Mouse (Mus musculus) kidney, embryonic 15.5 days (tissue): ENCODE measurements around the gene Pik3ap1. TPM values are rescaled to one million over a fixed set of nuclear protein-coding genes. Genes with fewer than 3 reads are reported as not detected.

Experiments used
- ATAC-seq: fragments of 200-750 bp; cut with Nextera tagmentation; replicated peaks from 2 replicates; pipeline ENCODE4 v1.8.0; 2017; ENCODE audit warnings: moderate TSS enrichment; ENCODE audit not compliant: low FRiP score
- H3K27ac ChIP-seq: fragments of 300-500 bp; sonication (generic); 2 replicates; pipeline ENCODE4 v1.5.1; 2015; ENCODE audit warnings: mild to moderate bottlenecking, inconsistent platforms
- H3K27me3 ChIP-seq: fragments of 300-500 bp; sonication (generic); 2 replicates; pipeline ENCODE4 v1.6.1; 2015; ENCODE audit warnings: inconsistent platforms
- H3K36me3 ChIP-seq: fragments of 300-500 bp; sonication (generic); 2 replicates; pipeline ENCODE4 v1.6.1; 2015; ENCODE audit warnings: inconsistent platforms
- H3K4me1 ChIP-seq: fragments of 300-500 bp; sonication (generic); 2 replicates; pipeline ENCODE4 v1.6.1; 2015; ENCODE audit warnings: inconsistent platforms
- H3K4me2 ChIP-seq: fragments of 300-500 bp; sonication (generic); 2 replicates; pipeline ENCODE4 v1.6.1; 2015; ENCODE audit warnings: moderate library complexity, mild to moderate bottlenecking, inconsistent platforms
- H3K4me3 ChIP-seq: fragments of 300-500 bp; sonication (generic); replicated peaks from 2 replicates; pipeline ENCODE4 v1.5.1; 2015; ENCODE audit warnings: mild to moderate bottlenecking, inconsistent platforms
- H3K9ac ChIP-seq: fragments of 300-500 bp; sonication (generic); 2 replicates; pipeline ENCODE4 v1.6.1; 2015; ENCODE audit warnings: mild to moderate bottlenecking, inconsistent platforms
- H3K9me3 ChIP-seq: fragments of 300-500 bp; sonication (generic); replicated peaks from 2 replicates; pipeline ENCODE4 v1.6.1; 2016; ENCODE audit warnings: inconsistent platforms
- WGBS: fragments of 180-500 bp; shearing (Covaris S2); methylation state at CpG from one replicate; pipeline ENCODE4 v1.1.7; 2015; ENCODE audit warnings: mixed read lengths; 5-methylcytosine and 5-hydroxymethylcytosine counted together
- polyA plus RNA-seq: library from polyadenylated mRNA; unstranded; fragments of >200 nt; fragmentation: Nextera tagmentation; extraction: Ambion mirVana; gene quantifications from 2 replicates; pipeline ENCODE4 v1.2.1, GENCODE M21; 2015

Pik3ap1 gene
- polyA plus RNA-seq, 1 experiment from 2014 or later, result 2.2 TPM

DNA sequence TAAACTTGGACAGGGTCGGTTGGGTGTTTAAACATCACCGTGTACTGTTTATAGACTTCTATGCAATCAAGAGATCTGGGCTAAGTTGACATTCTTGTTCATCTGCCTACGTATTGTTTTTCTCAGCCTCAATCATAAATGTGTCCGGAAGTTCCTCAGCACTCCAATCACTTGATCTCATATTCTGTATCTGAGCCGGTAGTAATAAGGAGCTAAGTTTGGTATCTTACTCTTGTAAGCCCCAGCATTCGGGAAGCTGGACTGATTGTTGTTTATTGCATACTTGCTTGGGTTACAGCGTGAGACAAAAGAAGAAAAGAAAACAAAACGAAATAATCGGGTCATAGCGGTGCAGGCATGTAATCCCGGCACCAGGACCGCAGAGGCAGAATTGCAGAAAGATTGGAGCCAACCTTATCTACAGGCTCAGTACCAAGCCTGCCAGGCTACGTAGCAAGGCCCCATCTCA lies 120.5 kb downstream of the Pik3ap1 start:
- no peaks in the 10 kb centered on the region for H3K9me3 ChIP-seq
- no peaks in the 10 kb centered on the region for H3K27me3 ChIP-seq
- peak overlapping the region; percentile 99 for H3K27ac ChIP-seq
- H3K4me2 ChIP-seq, result peak overlapping the region; percentile 67
- 0 out of 2 replicates have a peak, but pooled peaks cover 7% of the 10 kb centered on the region for H3K36me3 ChIP-seq
- peak overlapping the region; percentile 97 for H3K9ac ChIP-seq
- no peak for ATAC-seq
- peaks cover 28% of the 10 kb centered on the region for H3K4me1 ChIP-seq
- 28% methylated on average over 13 of the region's 13 CpGs for WGBS
- peak overlapping the region; percentile 80 for H3K4me3 ChIP-seq

DNA sequence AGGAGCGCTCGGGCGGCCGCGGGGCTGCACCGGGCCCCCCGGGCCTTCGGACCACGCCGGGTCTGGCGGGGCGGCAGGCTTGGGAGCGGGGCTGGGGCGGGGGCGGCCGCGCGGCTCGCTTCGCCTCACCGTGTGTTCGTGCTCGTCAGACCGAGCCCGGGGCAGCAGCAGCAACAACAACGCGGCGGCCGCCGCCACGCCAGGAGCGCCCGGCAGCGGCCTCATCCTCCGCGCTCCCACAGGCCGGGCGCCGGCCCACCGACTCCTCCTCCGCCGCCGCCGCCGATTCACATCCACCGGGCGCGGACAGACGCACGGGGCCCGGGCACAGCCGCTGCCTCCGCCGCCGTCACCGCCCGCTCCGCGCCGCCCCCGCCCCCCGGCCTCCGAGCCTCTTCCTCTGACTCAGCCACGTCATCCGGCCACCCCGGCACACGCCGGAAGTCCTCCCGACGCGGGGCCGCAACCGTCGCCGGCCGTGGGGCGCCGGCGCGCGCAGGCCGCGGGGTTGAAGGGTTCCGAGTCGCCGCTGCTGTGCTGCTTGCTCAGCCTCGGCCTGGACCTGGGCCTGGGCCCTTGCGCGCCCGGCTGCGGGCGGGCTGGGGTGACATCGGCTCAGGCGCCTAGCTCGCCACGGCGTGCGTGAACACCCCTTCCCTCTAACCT lies 121.1 kb downstream of the Pik3ap1 start, which contains the start of gene Tm9sf3:
Tm9sf3 (minus strand) TSS at position 368 of the 666 bp plus-strand sequence.
- H3K9me3 ChIP-seq, result no peaks in the 10 kb centered on the region
- peaks cover 28% of the 10 kb centered on the region for H3K4me1 ChIP-seq
- peak within 1 kb of the TSS; percentile 97 for H3K9ac ChIP-seq
- H3K4me2 ChIP-seq, result peak within 1 kb of the TSS; percentile 67
- peak; percentile 91 for ATAC-seq
- 0 out of 2 replicates have a peak, but pooled peaks cover 7% of the 10 kb centered on the region for H3K36me3 ChIP-seq
- peak within 1 kb of the TSS; percentile 80 for H3K4me3 ChIP-seq
- H3K27me3 ChIP-seq, result no peaks in the 10 kb centered on the region
- under 1% methylated on average over 69 of the region's 98 CpGs for WGBS
- peak within 1 kb of the TSS; percentile 99 for H3K27ac ChIP-seq

DNA sequence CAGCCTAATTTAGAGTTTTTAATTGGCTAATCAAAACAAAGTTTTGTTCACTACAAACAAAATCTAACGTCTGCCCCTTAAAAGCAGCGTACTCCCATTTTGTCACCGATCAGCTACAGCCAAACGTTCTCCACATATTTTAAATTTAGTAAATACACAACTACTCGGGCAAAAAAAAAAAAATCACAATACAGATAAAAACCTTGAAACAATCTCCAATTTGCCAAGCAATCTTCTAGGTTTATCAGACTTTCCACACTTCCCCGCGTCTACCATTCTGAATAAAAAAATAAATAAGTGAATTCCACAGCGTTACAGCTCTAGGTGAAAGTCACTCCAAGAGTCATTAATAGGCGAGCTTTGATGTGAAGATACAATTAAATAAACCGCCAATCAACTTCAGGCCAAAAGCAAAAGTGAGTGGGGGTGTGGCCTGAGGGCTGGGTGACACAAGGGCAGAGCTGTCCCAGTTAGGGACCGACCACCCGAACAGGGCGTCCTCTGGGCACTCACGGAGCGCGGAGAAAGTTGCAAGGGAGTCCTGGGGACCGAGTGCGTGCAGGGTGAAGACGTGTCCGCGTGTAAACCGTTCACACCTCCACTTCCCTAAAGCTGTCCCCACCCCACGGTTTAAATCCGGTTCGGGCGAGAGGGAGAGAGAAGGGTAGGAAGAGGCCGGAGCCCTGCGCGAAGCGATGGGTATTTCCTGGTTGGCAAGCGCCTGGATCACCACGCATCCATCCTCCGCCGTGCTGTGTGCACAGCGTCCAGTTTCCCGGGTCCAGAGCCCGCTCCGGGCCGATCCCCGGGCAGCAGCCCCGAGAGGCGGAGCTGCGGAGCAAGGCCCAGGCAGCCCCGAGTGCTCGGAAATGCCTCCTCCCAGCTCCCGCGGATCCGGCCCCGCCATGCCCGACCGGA lies 121.9 kb downstream of the Pik3ap1 start:
- H3K36me3 ChIP-seq, result 0 out of 2 replicates have a peak, but pooled peaks cover 7% of the 10 kb centered on the region
- H3K9me3 ChIP-seq, result no peaks in the 10 kb centered on the region
- no peaks in the 10 kb centered on the region for H3K27me3 ChIP-seq
- H3K9ac ChIP-seq, result peak overlapping the region; percentile 97
- H3K4me2 ChIP-seq, result peak overlapping the region; percentile 67
- peak; percentile 88 for ATAC-seq
- WGBS, result 4% methylated on average over 51 of the region's 51 CpGs
- H3K4me3 ChIP-seq, result peak overlapping the region; percentile 80
- H3K4me1 ChIP-seq, result peaks cover 28% of the 10 kb centered on the region
- peak overlapping the region; percentile 99 for H3K27ac ChIP-seq

DNA sequence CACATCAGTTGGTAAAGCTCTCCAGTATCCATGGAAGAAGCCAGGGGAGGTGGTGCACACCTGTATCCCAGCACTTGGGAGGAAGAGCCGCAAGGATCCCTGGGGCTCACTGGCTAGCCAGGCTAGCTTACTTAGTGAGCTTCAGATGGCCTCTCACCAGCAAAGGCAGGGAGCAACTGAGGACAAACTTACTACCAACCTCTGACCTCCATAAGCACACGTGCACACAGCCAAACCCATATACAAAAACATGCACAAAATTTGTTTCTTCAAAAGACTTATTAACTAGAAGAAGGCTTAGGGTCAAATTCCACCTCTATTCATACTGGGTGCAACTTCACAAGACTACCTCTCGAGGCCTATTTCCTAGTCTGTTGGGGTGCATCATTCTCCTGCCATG lies 124.2 kb downstream of the Pik3ap1 start:
- 0 out of 2 replicates have a peak overlapping the region, but pooled peaks have one; percentile 14 for H3K4me2 ChIP-seq
- no peaks in the 10 kb centered on the region for H3K9me3 ChIP-seq
- no peaks in the 10 kb centered on the region for H3K27me3 ChIP-seq
- ATAC-seq, result no peak
- H3K4me3 ChIP-seq, result no peak overlapping the region
- 0 out of 2 replicates have a peak overlapping the region, but pooled peaks have one; percentile 3 for H3K27ac ChIP-seq
- H3K9ac ChIP-seq, result no peak overlapping the region
- H3K4me1 ChIP-seq, result peaks cover 31% of the 10 kb centered on the region
- H3K36me3 ChIP-seq, result 0 out of 2 replicates have a peak, but pooled peaks cover 11% of the 10 kb centered on the region
- WGBS, result 73% methylated on average over 3 of the region's 3 CpGs

DNA sequence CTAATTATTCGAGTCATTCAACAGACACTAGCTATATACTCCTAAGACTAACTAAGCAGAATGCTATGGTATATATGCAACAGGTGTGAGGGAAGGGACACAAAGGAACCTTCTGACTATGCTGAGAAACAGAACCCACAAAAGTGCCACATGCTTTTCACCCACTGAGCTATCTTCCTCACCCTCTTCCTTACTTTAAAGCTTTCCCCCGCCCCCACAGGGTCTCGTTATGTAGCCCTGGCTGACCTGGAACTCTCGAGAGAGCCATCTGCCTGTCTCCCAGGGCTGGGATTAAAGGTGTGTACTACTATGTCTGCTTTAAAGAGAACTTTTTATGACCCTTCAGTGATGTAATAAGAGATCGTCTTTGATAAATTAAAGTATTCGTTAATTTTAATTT lies 125.6 kb downstream of the Pik3ap1 start:
- no peak overlapping the region for H3K4me2 ChIP-seq
- no peak overlapping the region for H3K9ac ChIP-seq
- H3K27me3 ChIP-seq, result no peaks in the 10 kb centered on the region
- no peak overlapping the region for H3K4me3 ChIP-seq
- H3K27ac ChIP-seq, result no peak overlapping the region
- H3K36me3 ChIP-seq, result peaks cover 17% of the 10 kb centered on the region
- WGBS, result 66% methylated on average over 6 of the region's 6 CpGs
- ATAC-seq, result no peak
- H3K4me1 ChIP-seq, result peaks cover 27% of the 10 kb centered on the region
- no peaks in the 10 kb centered on the region for H3K9me3 ChIP-seq

DNA sequence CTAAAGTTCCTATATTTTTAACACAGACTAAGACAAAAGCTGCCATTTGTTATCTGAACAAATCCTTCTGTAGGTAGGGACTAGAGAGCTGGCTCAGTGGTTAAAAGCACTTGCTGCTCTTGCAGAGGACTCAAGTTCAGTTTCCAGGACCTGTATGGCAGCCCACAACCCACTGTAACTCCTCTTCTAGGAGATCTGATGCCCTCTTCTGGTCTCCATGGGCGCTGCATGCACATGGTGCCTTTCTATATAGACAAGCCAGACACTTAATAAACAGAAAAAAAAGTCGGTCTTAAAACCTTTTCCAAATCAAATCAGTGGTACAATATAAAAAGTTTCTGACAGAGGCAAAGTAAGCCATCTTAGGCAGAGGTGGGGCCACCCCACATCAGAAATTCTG lies 126.2 kb downstream of the Pik3ap1 start:
- peaks cover 21% of the 10 kb centered on the region for H3K36me3 ChIP-seq
- H3K4me3 ChIP-seq, result no peak overlapping the region
- H3K9ac ChIP-seq, result no peak overlapping the region
- no peak for ATAC-seq
- H3K4me1 ChIP-seq, result peaks cover 27% of the 10 kb centered on the region
- no peaks in the 10 kb centered on the region for H3K9me3 ChIP-seq
- H3K27ac ChIP-seq, result no peak overlapping the region
- H3K27me3 ChIP-seq, result no peaks in the 10 kb centered on the region
- 41% methylated on average over 2 of the region's 2 CpGs for WGBS
- no peak overlapping the region for H3K4me2 ChIP-seq

DNA sequence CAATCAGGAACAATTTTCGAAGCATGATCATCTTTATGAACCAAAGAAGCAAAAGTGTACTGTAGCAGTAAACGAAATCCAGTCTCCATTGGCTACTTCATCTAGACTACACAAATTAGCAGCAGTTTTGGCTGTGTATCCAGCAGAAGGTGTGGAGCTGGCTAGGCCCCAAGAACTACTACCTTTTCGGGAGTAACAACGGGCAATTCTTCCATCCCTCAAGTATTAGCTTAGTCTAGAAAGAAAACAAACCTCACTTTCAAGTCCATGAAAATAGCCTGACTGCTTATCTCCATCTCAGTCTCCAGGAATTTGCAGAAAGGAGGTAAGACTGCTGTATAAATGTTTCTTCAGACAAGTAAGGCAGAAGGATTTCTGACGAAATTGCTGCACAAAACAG lies 130.3 kb downstream of the Pik3ap1 start:
- WGBS, result 90% methylated on average over 5 of the region's 5 CpGs
- H3K4me1 ChIP-seq, result peaks cover 4% of the 10 kb centered on the region; the same call in 1 of the 2 replicates

DNA sequence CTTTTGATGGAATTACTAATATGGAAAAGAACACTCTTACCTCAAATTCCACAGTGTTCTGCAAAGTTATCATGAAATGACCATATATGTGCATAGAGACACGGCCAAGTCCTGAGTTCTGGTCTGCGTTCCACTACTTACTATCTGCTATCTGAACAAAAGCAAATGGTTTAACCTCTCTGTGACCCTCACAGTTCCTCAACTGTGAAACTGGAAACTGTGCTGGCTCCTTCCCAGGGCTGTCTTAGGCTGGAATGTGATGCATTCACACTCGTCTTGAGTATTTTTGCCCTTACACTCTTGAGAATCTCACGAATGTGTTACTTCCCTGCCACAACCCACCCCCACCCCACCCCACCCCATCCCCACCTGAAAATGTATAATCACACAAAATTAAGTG lies 135.9 kb downstream of the Pik3ap1 start:
- Histone ChIP-seq H3K36me3 (peaks cover 48% of the 10 kb centered on the region), H3K4me2 (no peak overlapping the region), H3K4me3 (no peak overlapping the region), H3K27ac (no peak overlapping the region), H3K27me3 (no peaks in the 10 kb centered on the region), H3K9me3 (no peaks in the 10 kb centered on the region), H3K4me1 (peaks cover 7% of the 10 kb centered on the region; the same call in 1 of the 2 replicates), H3K9ac (no peak overlapping the region)
- ATAC-seq, result no peak
- 53% methylated on average over 4 of the region's 4 CpGs for WGBS

More for the DNA sequence above, 130.3 kb downstream of the Pik3ap1 start:
- Histone ChIP-seq H3K36me3 (peaks cover 30% of the 10 kb centered on the region), H3K9ac (no peak overlapping the region), H3K27me3 (no peaks in the 10 kb centered on the region), H3K4me2 (no peak overlapping the region), H3K27ac (no peak overlapping the region), H3K9me3 (no peaks in the 10 kb centered on the region), H3K4me3 (no peak overlapping the region)
- no peak for ATAC-seq

DNA sequence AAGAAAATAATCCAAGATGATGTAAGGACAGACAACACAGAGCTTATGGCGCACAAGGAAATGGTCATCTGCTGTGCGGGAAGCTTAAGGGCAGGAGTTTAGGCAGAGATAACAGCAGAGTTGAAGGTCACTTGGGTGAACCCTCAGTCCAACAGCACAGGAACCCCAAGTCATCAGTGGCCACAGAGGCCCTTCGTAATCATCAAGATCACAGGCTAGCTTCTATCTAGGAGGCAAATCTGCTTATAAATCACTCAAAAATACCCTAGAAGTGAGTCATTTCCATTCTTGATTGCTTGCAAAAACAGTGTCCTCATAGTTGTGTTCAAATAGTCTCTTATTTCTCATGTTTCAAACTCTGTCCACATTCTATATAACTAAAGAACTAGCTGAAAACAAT lies 136.6 kb downstream of the Pik3ap1 start:
- no peak overlapping the region for H3K27ac ChIP-seq
- H3K9me3 ChIP-seq, result no peaks in the 10 kb centered on the region
- H3K4me2 ChIP-seq, result no peak overlapping the region
- WGBS, result 87% methylated on average over 3 of the region's 3 CpGs
- no peak overlapping the region for H3K9ac ChIP-seq
- peaks cover 7% of the 10 kb centered on the region; the same call in 1 of the 2 replicates for H3K4me1 ChIP-seq
- no peak overlapping the region for H3K4me3 ChIP-seq
- peaks cover 46% of the 10 kb centered on the region for H3K36me3 ChIP-seq
- no peak for ATAC-seq
- no peaks in the 10 kb centered on the region for H3K27me3 ChIP-seq

DNA sequence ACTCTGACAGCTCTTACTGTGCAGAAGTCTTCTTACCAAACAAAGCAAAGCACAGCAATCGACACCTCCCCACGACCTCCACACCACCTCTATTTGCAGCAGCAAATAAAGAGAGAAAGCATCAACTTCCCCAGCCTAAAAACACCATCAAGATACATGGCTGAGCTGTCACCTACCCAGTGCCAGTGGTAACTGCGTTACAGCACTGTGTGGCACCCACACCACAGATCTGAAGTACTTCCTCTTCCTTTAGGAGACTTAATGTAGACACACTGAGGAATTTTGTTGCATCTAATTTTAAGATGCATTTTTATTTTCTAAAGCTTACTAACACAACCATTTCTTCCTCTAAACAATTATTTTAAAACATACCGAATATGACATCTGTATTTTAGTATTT lies 138.6 kb downstream of the Pik3ap1 start:
- peaks cover 7% of the 10 kb centered on the region; the same call in 1 of the 2 replicates for H3K4me1 ChIP-seq
- H3K36me3 ChIP-seq, result peaks cover 56% of the 10 kb centered on the region
- 79% methylated on average over 4 of the region's 4 CpGs for WGBS
- no peak overlapping the region for H3K9ac ChIP-seq
- H3K4me2 ChIP-seq, result no peak overlapping the region
- no peak for ATAC-seq
- no peaks in the 10 kb centered on the region for H3K9me3 ChIP-seq
- no peak overlapping the region for H3K27ac ChIP-seq
- H3K4me3 ChIP-seq, result no peak overlapping the region
- no peaks in the 10 kb centered on the region for H3K27me3 ChIP-seq

DNA sequence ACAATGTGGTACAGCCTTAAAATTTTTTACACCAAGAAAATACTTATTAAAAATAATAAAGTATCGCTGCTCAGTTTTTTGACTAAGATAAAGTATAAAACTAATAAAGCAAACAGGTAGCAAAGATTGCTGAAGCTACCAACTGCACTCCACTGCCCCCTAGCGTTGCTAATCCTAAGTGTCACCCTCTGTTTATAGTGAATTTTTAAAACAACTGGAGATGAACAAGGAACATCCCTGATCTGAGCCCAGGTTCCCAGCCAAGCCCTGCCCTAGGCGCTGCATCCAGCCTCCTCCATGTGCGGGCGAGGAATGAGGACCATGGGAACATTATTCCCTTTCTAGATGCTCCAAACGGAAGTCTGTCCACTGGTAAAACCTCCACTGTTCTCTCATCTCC lies 140.3 kb downstream of the Pik3ap1 start:
- peaks cover 68% of the 10 kb centered on the region for H3K36me3 ChIP-seq

DNA sequence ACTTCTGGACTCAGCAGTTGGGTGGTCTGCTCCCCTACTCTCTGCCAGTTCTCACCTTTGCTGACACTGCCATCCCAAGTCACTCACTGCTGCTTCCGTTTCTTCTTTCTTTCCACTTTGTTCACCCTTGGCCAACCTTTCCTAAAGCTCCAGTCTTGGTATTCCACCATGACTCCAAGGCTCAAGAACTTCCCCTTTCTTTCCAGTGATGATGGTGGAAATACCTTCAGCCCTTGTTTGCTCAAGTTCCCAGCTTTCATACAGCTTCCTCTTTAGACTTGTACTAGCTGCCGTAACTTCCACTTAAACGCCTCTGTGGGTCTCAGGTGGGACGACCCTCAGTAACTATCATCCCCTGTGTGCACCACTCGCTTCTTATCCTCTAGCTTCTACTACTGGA lies 142.9 kb downstream of the Pik3ap1 start:
- Histone ChIP-seq H3K27me3 (no peaks in the 10 kb centered on the region), H3K36me3 (peaks cover 77% of the 10 kb centered on the region)

More for the DNA sequence above, 140.3 kb downstream of the Pik3ap1 start:
- Histone ChIP-seq H3K4me2 (no peak overlapping the region), H3K9ac (no peak overlapping the region), H3K9me3 (no peaks in the 10 kb centered on the region), H3K4me1 (peaks cover 7% of the 10 kb centered on the region; the same call in 1 of the 2 replicates), H3K27ac (no peak overlapping the region), H3K4me3 (no peak overlapping the region), H3K27me3 (no peaks in the 10 kb centered on the region)
- no peak for ATAC-seq
- WGBS, result 66% methylated on average over 6 of the region's 6 CpGs

More for the DNA sequence above, 142.9 kb downstream of the Pik3ap1 start:
- Histone ChIP-seq H3K9me3 (no peaks in the 10 kb centered on the region), H3K9ac (no peak overlapping the region), H3K4me2 (no peak overlapping the region), H3K27ac (no peak overlapping the region), H3K4me1 (no peaks in the 10 kb centered on the region), H3K4me3 (no peak overlapping the region)
- 95% methylated on average over 5 of the region's 5 CpGs for WGBS
- ATAC-seq, result no peak
